Mouse (Mus musculus) liver, embryonic 13.5 days (tissue): ENCODE data around the gene Zfp235. TPM values are rescaled to one million over a fixed set of nuclear protein-coding genes. Genes with fewer than 3 reads are reported as not detected.

Experiments
- ATAC-seq: fragments of 200-750 bp; cut with Nextera tagmentation; 2 replicates; pipeline ENCODE4 v1.8.0; 2017; ENCODE audit warnings: low read depth, mild to moderate bottlenecking, moderate number of reproducible peaks, moderate library complexity
- DNase-seq: peaks from one replicate; pipeline ENCODE4 v3.0.0; 2022
- H3K27ac ChIP-seq: fragments of 300-500 bp; sonication (generic); 2 replicates; pipeline ENCODE4 v1.5.1; 2015; ENCODE audit warnings: moderate library complexity, mild to moderate bottlenecking, inconsistent platforms
- H3K27me3 ChIP-seq: fragments of 300-500 bp; sonication (generic); 2 replicates; pipeline ENCODE4 v1.6.1; 2015; ENCODE audit warnings: mild to moderate bottlenecking, inconsistent platforms
- H3K36me3 ChIP-seq: fragments of 300-500 bp; sonication (generic); 2 replicates; pipeline ENCODE4 v1.6.1; 2015; ENCODE audit warnings: mild to moderate bottlenecking, inconsistent platforms
- H3K4me1 ChIP-seq: fragments of 300-500 bp; sonication (generic); replicated peaks from 2 replicates; pipeline ENCODE4 v1.6.1; 2015; ENCODE audit warnings: inconsistent platforms
- H3K4me2 ChIP-seq: fragments of 300-500 bp; sonication (generic); 2 replicates; pipeline ENCODE4 v1.6.1; 2015; ENCODE audit warnings: inconsistent platforms, mild to moderate bottlenecking, moderate library complexity
- H3K4me3 ChIP-seq: fragments of 300-500 bp; sonication (generic); replicated peaks from 2 replicates; pipeline ENCODE4 v1.5.1; 2015; ENCODE audit warnings: mild to moderate bottlenecking, inconsistent platforms
- H3K9ac ChIP-seq: fragments of 300-500 bp; sonication (generic); 2 replicates; pipeline ENCODE4 v1.6.1; 2015; ENCODE audit warnings: mild to moderate bottlenecking, inconsistent platforms
- H3K9me3 ChIP-seq: fragments of 300-500 bp; sonication (generic); replicated peaks from 2 replicates; pipeline ENCODE4 v1.6.1; 2016; ENCODE audit warnings: inconsistent platforms
- WGBS: fragments of 180-500 bp; shearing (Covaris S2); methylation state at CpG from one replicate; pipeline ENCODE4 v1.1.7; 2015; ENCODE audit not compliant: insufficient replicate concordance; 5-methylcytosine and 5-hydroxymethylcytosine counted together
- polyA plus RNA-seq: library from polyadenylated mRNA; unstranded; fragments of >200 nt; fragmentation: Nextera tagmentation; extraction: Ambion mirVana; gene quantifications from 2 replicates; pipeline ENCODE4 v1.2.1, GENCODE M21; 2015

Zfp235 gene
- polyA plus RNA-seq, 1 experiment from 2014 or later, result 3.8 TPM

GRCm38 (mm10) chr7:24133425-24133995 lies 459 bp upstream of the Zfp235 start:
- no peak; the same call in 1 of the 2 replicates for ATAC-seq

GRCm38 (mm10) chr7:24142566-24142965 lies 8.6 kb downstream of the Zfp235 start:
- peaks cover 41% of the 10 kb centered on the region for H3K36me3 ChIP-seq
- no peak overlapping the region for H3K9ac ChIP-seq
- ATAC-seq (no peak), DNase-seq (no peak)
- 44% methylated on average over 6 of the region's 6 CpGs for WGBS
- no peaks in the 10 kb centered on the region for H3K27me3 ChIP-seq
- H3K4me3 ChIP-seq, result no peak overlapping the region
- H3K9me3 ChIP-seq, result no peaks in the 10 kb centered on the region
- no peak overlapping the region for H3K27ac ChIP-seq
- H3K4me1 ChIP-seq, result no peaks in the 10 kb centered on the region
- no peak overlapping the region for H3K4me2 ChIP-seq

More at GRCm38 (mm10) chr7:24133425-24133995, 459 bp upstream of the Zfp235 start:
- peak overlapping the region; percentile 19 for H3K27ac ChIP-seq
- peaks cover 17% of the 10 kb centered on the region for H3K4me1 ChIP-seq
- no peak for DNase-seq
- peak overlapping the region; percentile 81 for H3K9ac ChIP-seq
- 17% methylated on average over 6 of the region's 6 CpGs for WGBS
- H3K4me2 ChIP-seq, result peak overlapping the region; percentile 74
- no peaks in the 10 kb centered on the region for H3K9me3 ChIP-seq
- H3K27me3 ChIP-seq, result no peaks in the 10 kb centered on the region
- H3K4me3 ChIP-seq, result peak overlapping the region; percentile 79
- peaks cover 18% of the 10 kb centered on the region for H3K36me3 ChIP-seq

GRCm38 (mm10) chr7:24153272-24153671 lies 19.3 kb downstream of the Zfp235 start:
- Histone ChIP-seq H3K27ac (no peak overlapping the region), H3K4me3 (no peak overlapping the region), H3K9me3 (no peaks in the 10 kb centered on the region), H3K36me3 (no peaks in the 10 kb centered on the region), H3K4me2 (no peak overlapping the region), H3K9ac (no peak overlapping the region), H3K27me3 (no peaks in the 10 kb centered on the region), H3K4me1 (no peaks in the 10 kb centered on the region)
- no peak for ATAC-seq
- no peak for DNase-seq
- 0% methylated on average over 1 of the region's 1 CpGs for WGBS

GRCm38 (mm10) chr7:24172191-24172590 lies 38.2 kb downstream of the Zfp235 start:
- Histone ChIP-seq H3K27ac (no peak overlapping the region), H3K4me3 (no peak overlapping the region), H3K36me3 (no peaks in the 10 kb centered on the region), H3K4me2 (no peak overlapping the region), H3K9me3 (no peaks in the 10 kb centered on the region), H3K27me3 (no peaks in the 10 kb centered on the region), H3K4me1 (peaks cover 6% of the 10 kb centered on the region; the same call in 1 of the 2 replicates), H3K9ac (no peak overlapping the region)
- DNase-seq, result no peak
- 45% methylated on average over 4 of the region's 4 CpGs for WGBS
- ATAC-seq, result no peak

GRCm38 (mm10) chr7:24174618-24175336 lies 40.8 kb downstream of the Zfp235 start, which contains the start of gene Zfp114:
TSS of gene Zfp114 (plus strand) at chr7:24175060.
- peak within 1 kb of the TSS; percentile 57 for H3K4me2 ChIP-seq
- H3K9me3 ChIP-seq, result no peaks in the 10 kb centered on the region
- peak within 1 kb of the TSS; percentile 62 for H3K9ac ChIP-seq
- peak within 1 kb of the TSS; percentile 59 for H3K4me3 ChIP-seq
- H3K4me1 ChIP-seq, result peaks cover 6% of the 10 kb centered on the region; the same call in 1 of the 2 replicates
- H3K27me3 ChIP-seq, result no peaks in the 10 kb centered on the region
- 12% methylated on average over 23 of the region's 23 CpGs for WGBS
- ATAC-seq, result peak; percentile 74
- no peak within 1 kb of the TSS for H3K27ac ChIP-seq
- peak; percentile 13 for DNase-seq
- no peaks in the 10 kb centered on the region for H3K36me3 ChIP-seq

- DNase-seq (no peak), ATAC-seq (no peak)
- Histone ChIP-seq H3K27ac (no peak overlapping the region), H3K4me3 (peak overlapping the region; percentile 59), H3K4me2 (peak overlapping the region; percentile 57), H3K36me3 (no peaks in the 10 kb centered on the region), H3K27me3 (no peaks in the 10 kb centered on the region), H3K4me1 (peaks cover 6% of the 10 kb centered on the region; the same call in 1 of the 2 replicates), H3K9ac (peak overlapping the region; percentile 62), H3K9me3 (no peaks in the 10 kb centered on the region)
- 38% methylated on average over 6 of the region's 6 CpGs for WGBS
These were observed 41.4 kb downstream of the Zfp235 start for GRCm38 (mm10) chr7:24175337-24175711.

GRCm38 (mm10) chr7:24187611-24188010 lies 53.6 kb downstream of the Zfp235 start:
- no peak for DNase-seq
- WGBS, result 20% methylated on average over 1 of the region's 1 CpGs

GRCm38 (mm10) chr7:24188901-24189570 lies 55.1 kb downstream of the Zfp235 start:
- Histone ChIP-seq H3K4me3 (no peak overlapping the region), H3K27me3 (no peaks in the 10 kb centered on the region), H3K9me3 (no peaks in the 10 kb centered on the region), H3K4me2 (no peak overlapping the region), H3K4me1 (no peaks in the 10 kb centered on the region), H3K27ac (no peak overlapping the region), H3K36me3 (0 out of 2 replicates have a peak, but pooled peaks cover 2% of the 10 kb centered on the region), H3K9ac (no peak overlapping the region)
- ATAC-seq, result no peak
- 32% methylated on average over 4 of the region's 4 CpGs for WGBS
- DNase-seq, result no peak

More at GRCm38 (mm10) chr7:24187611-24188010, 53.6 kb downstream of the Zfp235 start:
- Histone ChIP-seq H3K4me3 (no peak overlapping the region), H3K4me1 (no peaks in the 10 kb centered on the region), H3K36me3 (no peaks in the 10 kb centered on the region), H3K27me3 (no peaks in the 10 kb centered on the region), H3K9ac (no peak overlapping the region), H3K4me2 (no peak overlapping the region), H3K27ac (no peak overlapping the region), H3K9me3 (no peaks in the 10 kb centered on the region)
- no peak for ATAC-seq

GRCm38 (mm10) chr7:24189571-24189944 lies 55.6 kb downstream of the Zfp235 start:
- Histone ChIP-seq H3K9ac (no peak overlapping the region), H3K4me1 (no peaks in the 10 kb centered on the region), H3K27me3 (no peaks in the 10 kb centered on the region), H3K4me2 (no peak overlapping the region), H3K27ac (no peak overlapping the region), H3K4me3 (no peak overlapping the region), H3K36me3 (peaks cover 5% of the 10 kb centered on the region; the same call in 1 of the 2 replicates), H3K9me3 (no peaks in the 10 kb centered on the region)
- ATAC-seq (no peak), DNase-seq (no peak)
- WGBS, result 11% methylated on average over 5 of the region's 5 CpGs

GRCm38 (mm10) chr7:24191361-24191760 lies 57.4 kb downstream of the Zfp235 start:
- Histone ChIP-seq H3K4me1 (no peaks in the 10 kb centered on the region), H3K9ac (no peak overlapping the region), H3K4me2 (no peak overlapping the region), H3K4me3 (no peak overlapping the region), H3K27ac (no peak overlapping the region), H3K9me3 (no peaks in the 10 kb centered on the region), H3K27me3 (no peaks in the 10 kb centered on the region), H3K36me3 (peaks cover 8% of the 10 kb centered on the region; the same call in 1 of the 2 replicates)
- no peak for ATAC-seq
- WGBS, result 56% methylated on average over 2 of the region's 2 CpGs
- DNase-seq, result no peak
